Mouse (Mus musculus): ENCODE results near the gene Ms4a3. TPM values are rescaled to one million over a fixed set of nuclear protein-coding genes. Genes with fewer than 3 reads are reported as not detected.

Gene Ms4a3
- not detected in 2 replicates for total RNA-seq (2012; rRNA removed)

DNA sequence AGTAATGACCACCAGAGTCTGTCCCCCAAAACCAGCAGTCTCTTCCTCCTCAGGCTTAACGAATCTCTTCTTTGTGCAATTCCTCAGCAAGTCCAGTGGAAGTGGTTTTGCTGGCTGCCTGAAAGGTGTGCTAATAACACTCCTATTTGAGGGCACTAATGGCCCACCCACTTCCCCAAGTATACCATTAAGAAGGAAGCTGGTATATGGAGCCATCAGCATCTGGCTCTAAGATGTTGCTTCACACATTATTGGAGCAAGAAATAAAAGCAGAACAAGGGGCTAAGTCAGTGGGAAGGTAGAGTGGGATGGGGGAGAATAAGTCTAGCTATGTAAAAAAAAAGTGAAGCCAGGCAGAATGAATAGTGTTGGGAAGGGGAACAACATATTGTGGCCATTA lies at the start of gene Ms4a3:
Gene Ms4a3, minus strand, starts transcription at position 120 of the 400 bp plus-strand sequence.
- in situ Hi-C loops (cut with MboI; ENCODE audit: low sequenced_read_pairs in 2 of 2, unreplicated experiment in 2 of 2) = no loop called here
- DNase-seq (ENCODE audit: low read depth, low spot score) = no peak
- Histone ChIP-seq H3K9ac (ENCODE audit: insufficient read depth, low read depth, low read length, poor library complexity, severe bottlenecking) (no peak within 1 kb of the TSS), H3K4me1 (ENCODE audit: control insufficient read depth in 2 of 2, insufficient read depth in 2 of 2, low read length in 2 of 2, poor library complexity in 1 of 2) (no peaks in the 10 kb centered on the region), H3K27ac (ENCODE audit: insufficient read depth, low read depth, low read length, poor library complexity, severe bottlenecking) (no peak within 1 kb of the TSS), H3K36me3 (ENCODE audit: control insufficient read depth, insufficient read depth, low read length, poor library complexity, severe bottlenecking) (no peaks in the 10 kb centered on the region), H3K9me3 (ENCODE audit: control insufficient read depth, insufficient read depth, low read depth, low read length) (no peaks in the 10 kb centered on the region), H3K4me3 (ENCODE audit: insufficient read depth in 1 of 2, low read depth in 1 of 2, low read length in 2 of 2, poor library complexity in 1 of 2, severe bottlenecking in 1 of 2) (no peak within 1 kb of the TSS)
- TF ChIP-seq MAFK (IDR thresholded peaks at IDR 0.05; ENCODE audit: insufficient read depth, low read depth, low read length) = no peak
- TF ChIP-seq HCFC1 (IDR thresholded peaks at IDR 0.05; ENCODE audit: borderline replicate concordance, insufficient read depth, low read length) = no peak
- no peak for TF ChIP-seq CHD2 (IDR thresholded peaks at IDR 0.05; ENCODE audit: low read depth, low read length)
- no peak for TF ChIP-seq ZC3H11A (IDR thresholded peaks at IDR 0.05; ENCODE audit: borderline replicate concordance, low read depth, low read length)
- no peak for TF ChIP-seq ZNF384 (IDR thresholded peaks at IDR 0.05; ENCODE audit: low read depth, low read length)

GRCm38 (mm10) chr19:11661562-11661961 lies 20.9 kb upstream of the Ms4a3 start:
- no peak for TF ChIP-seq HCFC1 (IDR thresholded peaks at IDR 0.05; ENCODE audit: borderline replicate concordance, insufficient read depth, low read length)
- TF ChIP-seq MAFK (IDR thresholded peaks at IDR 0.05; ENCODE audit: insufficient read depth, low read depth, low read length) = no peak
- no peak for TF ChIP-seq ZNF384 (IDR thresholded peaks at IDR 0.05; ENCODE audit: low read depth, low read length)
- TF ChIP-seq CHD2 (IDR thresholded peaks at IDR 0.05; ENCODE audit: low read depth, low read length) = no peak
- TF ChIP-seq ZC3H11A (IDR thresholded peaks at IDR 0.05; ENCODE audit: borderline replicate concordance, low read depth, low read length) = no peak
- no peaks in the 10 kb centered on the region for H3K4me1 ChIP-seq (ENCODE audit: control insufficient read depth in 2 of 2, insufficient read depth in 2 of 2, low read length in 2 of 2, poor library complexity in 1 of 2)
- in situ Hi-C loops (cut with MboI; ENCODE audit: low sequenced_read_pairs in 2 of 2, unreplicated experiment in 2 of 2) = no loop called here

GRCm38 (mm10) chr19:11660459-11660858 lies 19.8 kb upstream of the Ms4a3 start, which contains the start of gene Oosp2:
Gene Oosp2, minus strand, starts transcription at chr19:11660559.
- TF ChIP-seq ZNF384 (IDR thresholded peaks at IDR 0.05; ENCODE audit: low read depth, low read length) (no peak), HCFC1 (IDR thresholded peaks at IDR 0.05; ENCODE audit: borderline replicate concordance, insufficient read depth, low read length) (no peak), CHD2 (IDR thresholded peaks at IDR 0.05; ENCODE audit: low read depth, low read length) (no peak), MAFK (IDR thresholded peaks at IDR 0.05; ENCODE audit: insufficient read depth, low read depth, low read length) (no peak), ZC3H11A (IDR thresholded peaks at IDR 0.05; ENCODE audit: borderline replicate concordance, low read depth, low read length) (no peak)
- H3K4me3 ChIP-seq (ENCODE audit: insufficient read depth in 1 of 2, low read depth in 1 of 2, low read length in 2 of 2, poor library complexity in 1 of 2, severe bottlenecking in 1 of 2) = no peak within 1 kb of the TSS
- in situ Hi-C loops (cut with MboI; ENCODE audit: low sequenced_read_pairs in 2 of 2, unreplicated experiment in 2 of 2) = no loop called here
- H3K9me3 ChIP-seq (ENCODE audit: control insufficient read depth, insufficient read depth, low read depth, low read length) = no peaks in the 10 kb centered on the region
- no peak within 1 kb of the TSS for H3K27ac ChIP-seq (ENCODE audit: insufficient read depth, low read depth, low read length, poor library complexity, severe bottlenecking)
- no peak within 1 kb of the TSS for H3K9ac ChIP-seq (ENCODE audit: insufficient read depth, low read depth, low read length, poor library complexity, severe bottlenecking)
- no peaks in the 10 kb centered on the region for H3K36me3 ChIP-seq (ENCODE audit: control insufficient read depth, insufficient read depth, low read length, poor library complexity, severe bottlenecking)
- no peak for DNase-seq (ENCODE audit: low read depth, low spot score)
- no peaks in the 10 kb centered on the region for H3K4me1 ChIP-seq (ENCODE audit: control insufficient read depth in 2 of 2, insufficient read depth in 2 of 2, low read length in 2 of 2, poor library complexity in 1 of 2)

More at GRCm38 (mm10) chr19:11661562-11661961, 20.9 kb upstream of the Ms4a3 start:
- DNase-seq (ENCODE audit: low read depth, low spot score) = no peak
- Histone ChIP-seq H3K9me3 (ENCODE audit: control insufficient read depth, insufficient read depth, low read depth, low read length) (no peaks in the 10 kb centered on the region), H3K27ac (ENCODE audit: insufficient read depth, low read depth, low read length, poor library complexity, severe bottlenecking) (no peak overlapping the region), H3K9ac (ENCODE audit: insufficient read depth, low read depth, low read length, poor library complexity, severe bottlenecking) (no peak overlapping the region), H3K4me3 (ENCODE audit: insufficient read depth in 1 of 2, low read depth in 1 of 2, low read length in 2 of 2, poor library complexity in 1 of 2, severe bottlenecking in 1 of 2) (no peak overlapping the region), H3K36me3 (ENCODE audit: control insufficient read depth, insufficient read depth, low read length, poor library complexity, severe bottlenecking) (no peaks in the 10 kb centered on the region)

DNA sequence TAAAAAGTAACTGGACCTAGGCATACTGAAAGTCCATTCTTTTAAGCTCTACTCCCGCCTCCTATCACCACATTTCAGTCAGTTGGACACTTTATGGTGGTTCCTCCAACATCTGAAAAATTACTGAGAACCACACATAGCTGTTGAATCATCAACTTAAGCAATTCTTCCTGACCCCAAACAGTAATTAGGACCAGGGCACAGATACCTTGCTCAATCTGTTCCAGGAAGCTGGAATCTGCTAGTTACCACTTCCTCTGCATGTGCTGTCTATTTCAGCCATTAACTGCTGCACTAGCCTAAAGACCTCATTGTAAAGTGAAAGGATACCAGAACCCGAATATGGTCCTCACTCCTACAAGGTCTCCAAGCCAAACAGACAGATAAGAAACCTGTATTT lies 18.5 kb upstream of the Ms4a3 start:
- H3K9me3 ChIP-seq (ENCODE audit: control insufficient read depth, insufficient read depth, low read depth, low read length) = no peaks in the 10 kb centered on the region
- no peak for DNase-seq (ENCODE audit: low read depth, low spot score)
- no peak for TF ChIP-seq CHD2 (IDR thresholded peaks at IDR 0.05; ENCODE audit: low read depth, low read length)
- TF ChIP-seq ZNF384 (IDR thresholded peaks at IDR 0.05; ENCODE audit: low read depth, low read length) = no peak
- no peak for TF ChIP-seq MAFK (IDR thresholded peaks at IDR 0.05; ENCODE audit: insufficient read depth, low read depth, low read length)
- no peak for TF ChIP-seq HCFC1 (IDR thresholded peaks at IDR 0.05; ENCODE audit: borderline replicate concordance, insufficient read depth, low read length)
- no peak for TF ChIP-seq ZC3H11A (IDR thresholded peaks at IDR 0.05; ENCODE audit: borderline replicate concordance, low read depth, low read length)
- H3K27ac ChIP-seq (ENCODE audit: insufficient read depth, low read depth, low read length, poor library complexity, severe bottlenecking) = no peak overlapping the region
- no peaks in the 10 kb centered on the region for H3K4me1 ChIP-seq (ENCODE audit: control insufficient read depth in 2 of 2, insufficient read depth in 2 of 2, low read length in 2 of 2, poor library complexity in 1 of 2)
- no peaks in the 10 kb centered on the region for H3K36me3 ChIP-seq (ENCODE audit: control insufficient read depth, insufficient read depth, low read length, poor library complexity, severe bottlenecking)
- H3K4me3 ChIP-seq (ENCODE audit: insufficient read depth in 1 of 2, low read depth in 1 of 2, low read length in 2 of 2, poor library complexity in 1 of 2, severe bottlenecking in 1 of 2) = no peak overlapping the region
- no peak overlapping the region for H3K9ac ChIP-seq (ENCODE audit: insufficient read depth, low read depth, low read length, poor library complexity, severe bottlenecking)
- in situ Hi-C loops (cut with MboI; ENCODE audit: low sequenced_read_pairs in 2 of 2, unreplicated experiment in 2 of 2) = no loop called here

DNA sequence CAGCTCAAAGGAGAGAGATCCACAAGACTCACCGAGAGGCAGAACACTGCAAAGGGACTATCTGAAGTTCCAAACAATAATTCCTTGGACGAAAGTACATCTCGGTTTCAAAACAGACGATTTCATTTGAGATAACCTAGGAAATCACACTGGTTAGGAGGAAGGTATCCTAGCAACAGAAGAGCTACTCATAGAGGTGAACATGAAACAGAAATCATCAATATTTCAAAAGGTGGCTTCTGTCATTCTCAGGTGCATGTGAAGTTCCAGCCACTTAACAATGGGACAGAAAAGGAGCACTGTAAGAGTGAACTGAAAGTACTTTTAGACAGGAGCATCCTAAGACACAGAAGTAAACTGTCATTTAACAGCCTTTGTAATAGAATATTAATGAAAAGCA lies 8.9 kb upstream of the Ms4a3 start:
- Histone ChIP-seq H3K36me3 (ENCODE audit: control insufficient read depth, insufficient read depth, low read length, poor library complexity, severe bottlenecking) (no peaks in the 10 kb centered on the region), H3K4me1 (ENCODE audit: control insufficient read depth in 2 of 2, insufficient read depth in 2 of 2, low read length in 2 of 2, poor library complexity in 1 of 2) (no peaks in the 10 kb centered on the region), H3K9ac (ENCODE audit: insufficient read depth, low read depth, low read length, poor library complexity, severe bottlenecking) (no peak overlapping the region), H3K9me3 (ENCODE audit: control insufficient read depth, insufficient read depth, low read depth, low read length) (no peaks in the 10 kb centered on the region), H3K4me3 (ENCODE audit: insufficient read depth in 1 of 2, low read depth in 1 of 2, low read length in 2 of 2, poor library complexity in 1 of 2, severe bottlenecking in 1 of 2) (no peak overlapping the region), H3K27ac (ENCODE audit: insufficient read depth, low read depth, low read length, poor library complexity, severe bottlenecking) (no peak overlapping the region)
- DNase-seq (ENCODE audit: low read depth, low spot score) = no peak
- in situ Hi-C loops (cut with MboI; ENCODE audit: low sequenced_read_pairs in 2 of 2, unreplicated experiment in 2 of 2) = no loop called here
- no peak for TF ChIP-seq CHD2 (IDR thresholded peaks at IDR 0.05; ENCODE audit: low read depth, low read length)
- TF ChIP-seq MAFK (IDR thresholded peaks at IDR 0.05; ENCODE audit: insufficient read depth, low read depth, low read length) = no peak
- no peak for TF ChIP-seq ZC3H11A (IDR thresholded peaks at IDR 0.05; ENCODE audit: borderline replicate concordance, low read depth, low read length)

Data from ES-E14 (cell line).